Mouse (Mus musculus) right cerebral cortex, adult 2 months (tissue): Measurements from ENCODE around the gene Gm13276.
A peak's percentile ranks its signal among the peaks of the same experiment; 100 is the strongest.
"Not testable (repeated sequence)": the region's sequence is repeated elsewhere in the genome, so short reads cannot be mapped to it uniquely, and the experiment has no call there.

Experiments used
- DNase-seq, 2 experiments: peaks; one replicate each; pipeline ENCODE4 v3.0.0; 2021 to 2022; ENCODE audit warnings: low spot score in 2 of 2

Gene Gm13276

DNA sequence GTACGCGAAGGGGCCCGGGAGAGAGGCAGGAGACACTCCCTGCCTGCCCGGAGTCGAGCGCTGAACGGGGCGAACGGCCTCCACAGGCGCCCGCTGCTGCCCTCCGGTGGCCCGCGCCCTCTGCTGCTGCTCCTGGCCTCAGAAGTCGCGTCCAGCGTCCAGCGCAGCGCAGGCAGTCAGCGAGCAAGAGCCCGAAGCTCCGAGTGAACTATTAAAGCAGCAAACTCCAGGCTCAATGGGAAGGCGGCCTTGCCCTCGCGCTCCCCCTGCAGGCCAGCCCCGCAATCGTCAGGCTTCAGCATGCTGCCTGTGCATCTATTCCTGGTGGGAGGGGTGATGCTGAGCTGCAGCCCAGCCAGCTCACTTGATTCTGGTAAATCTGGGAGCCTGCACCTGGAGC lies at the start of gene Gm13276:
Gm13276 (plus strand) TSS at position 301 of the 400 bp plus-strand sequence.
- not testable (repeated sequence) for DNase-seq

DNA sequence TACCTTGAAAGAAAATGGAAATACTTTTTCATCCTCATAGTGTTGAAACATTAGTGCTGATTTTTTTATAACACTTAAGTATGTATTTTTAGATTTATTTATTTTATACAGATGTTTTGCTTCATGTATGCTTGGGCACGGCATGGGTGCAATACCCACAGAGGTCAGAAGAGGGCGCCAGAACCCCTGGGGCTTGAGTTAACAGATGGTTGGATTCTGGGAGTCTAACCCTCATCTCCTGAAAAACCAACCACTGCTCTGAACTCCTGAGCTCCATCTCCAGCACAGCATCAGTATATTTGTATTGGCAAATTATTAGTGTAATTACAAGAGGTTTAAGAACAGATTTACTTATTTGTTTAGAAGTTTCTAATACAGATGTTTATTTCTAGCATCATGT lies 47.0 kb upstream of the Gm13276 start:
- peak; percentile 44 to 53 for DNase-seq

DNA sequence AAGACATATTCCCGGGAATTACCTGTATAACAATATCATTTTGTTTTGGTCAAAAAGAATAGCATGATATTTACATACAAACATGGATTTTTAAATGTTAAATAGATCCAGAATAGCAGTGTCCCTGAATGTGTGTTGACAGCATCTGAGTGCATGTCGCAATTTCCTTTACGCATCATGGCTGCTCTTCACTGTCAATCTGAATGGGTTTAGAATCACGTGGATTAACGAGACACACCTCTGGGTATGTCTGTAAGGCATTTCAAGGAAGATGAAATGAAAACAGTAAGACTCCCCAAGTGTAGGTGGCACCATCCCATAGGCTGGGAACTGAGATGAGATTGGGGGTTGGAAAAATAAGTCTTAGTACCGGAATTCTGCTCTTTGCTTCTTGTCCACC lies 46.5 kb upstream of the Gm13276 start:
- no peak for DNase-seq

DNA sequence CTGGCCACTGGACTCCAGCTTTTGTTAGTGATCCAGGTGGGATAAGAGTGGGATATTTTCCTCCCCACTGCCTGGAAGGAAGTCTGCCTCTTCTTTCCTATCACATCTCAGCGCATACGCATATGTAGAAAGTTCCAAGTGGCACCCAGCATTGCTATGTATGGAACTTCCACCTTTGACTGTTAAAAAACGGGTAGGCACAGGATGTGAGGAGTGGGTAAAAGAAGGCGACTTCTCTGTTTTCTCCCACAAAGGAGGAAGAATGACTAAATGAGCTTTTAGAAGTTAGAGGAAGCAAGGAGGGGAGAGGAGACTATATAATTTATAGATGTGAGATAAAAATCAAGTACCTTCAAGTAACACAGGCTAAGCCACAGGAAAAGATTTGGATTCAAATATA lies 44.1 kb upstream of the Gm13276 start:
- no peak for DNase-seq

DNA sequence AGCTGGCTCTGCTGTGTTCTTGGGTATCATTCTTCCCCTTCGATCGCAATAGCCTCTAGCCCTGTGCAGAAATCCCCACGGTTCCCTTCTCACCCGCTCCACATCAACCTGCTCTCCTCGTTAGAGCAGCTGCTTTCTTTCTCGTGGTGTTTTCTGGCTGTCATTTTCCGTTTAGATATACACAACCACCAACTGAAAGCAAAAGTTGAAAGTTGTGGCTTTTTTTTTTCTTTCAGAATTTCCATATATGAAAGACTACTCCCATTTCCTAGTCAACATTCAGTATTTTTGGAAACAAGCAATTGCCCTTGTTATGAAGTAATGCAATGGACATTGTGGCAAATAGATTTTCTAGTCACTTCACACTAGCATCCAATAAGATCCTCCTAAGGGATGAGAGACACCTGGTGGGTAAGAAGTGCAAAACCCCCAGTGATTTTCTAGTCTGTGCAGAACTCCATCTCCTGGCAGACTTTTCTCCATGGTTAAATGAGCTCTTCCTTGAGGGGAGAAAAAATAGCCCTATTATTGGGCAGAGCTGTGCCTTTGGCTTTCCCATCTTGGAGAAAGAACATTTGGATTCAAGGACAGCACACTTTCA lies 42.6 kb upstream of the Gm13276 start:
- no peak for DNase-seq

DNA sequence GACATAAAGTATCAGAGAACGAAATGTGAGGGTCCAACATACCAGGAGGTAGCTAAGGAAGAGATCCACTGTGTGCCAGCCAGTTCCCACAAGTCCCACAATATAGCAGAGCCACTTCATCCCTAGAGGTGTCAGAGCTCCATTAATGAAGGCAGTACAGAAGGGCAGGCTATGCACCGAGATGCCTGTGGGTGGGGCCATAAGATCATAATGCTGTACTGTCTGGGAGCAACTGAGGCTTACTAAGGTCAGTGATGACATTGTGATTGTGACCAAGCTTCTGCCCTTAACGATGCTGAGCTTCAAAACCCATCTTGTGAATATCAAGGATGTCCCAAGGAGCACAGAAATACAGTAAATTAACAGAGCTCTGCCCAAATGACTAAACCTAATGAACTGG lies 41.3 kb upstream of the Gm13276 start:
- DNase-seq, result no peak

DNA sequence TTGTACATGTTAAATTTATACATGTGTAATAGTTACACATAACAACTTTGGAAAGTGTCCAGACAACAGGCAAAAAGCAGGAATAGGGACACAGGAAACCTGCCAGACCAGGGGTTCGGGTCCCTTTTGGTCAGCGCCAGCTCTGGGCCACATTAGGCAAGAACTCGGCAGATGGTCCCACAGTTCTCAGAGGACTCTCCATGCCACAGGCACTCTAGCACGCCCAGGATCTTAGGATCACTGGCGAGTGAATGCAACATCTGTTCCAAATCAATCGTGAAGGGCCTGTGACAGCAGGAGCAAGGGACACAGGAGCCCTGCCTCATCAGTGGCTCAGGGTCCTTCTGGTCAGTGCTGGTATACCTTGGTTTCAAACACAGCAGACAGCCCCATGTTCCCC lies 35.6 kb upstream of the Gm13276 start:
- no peak for DNase-seq

DNA sequence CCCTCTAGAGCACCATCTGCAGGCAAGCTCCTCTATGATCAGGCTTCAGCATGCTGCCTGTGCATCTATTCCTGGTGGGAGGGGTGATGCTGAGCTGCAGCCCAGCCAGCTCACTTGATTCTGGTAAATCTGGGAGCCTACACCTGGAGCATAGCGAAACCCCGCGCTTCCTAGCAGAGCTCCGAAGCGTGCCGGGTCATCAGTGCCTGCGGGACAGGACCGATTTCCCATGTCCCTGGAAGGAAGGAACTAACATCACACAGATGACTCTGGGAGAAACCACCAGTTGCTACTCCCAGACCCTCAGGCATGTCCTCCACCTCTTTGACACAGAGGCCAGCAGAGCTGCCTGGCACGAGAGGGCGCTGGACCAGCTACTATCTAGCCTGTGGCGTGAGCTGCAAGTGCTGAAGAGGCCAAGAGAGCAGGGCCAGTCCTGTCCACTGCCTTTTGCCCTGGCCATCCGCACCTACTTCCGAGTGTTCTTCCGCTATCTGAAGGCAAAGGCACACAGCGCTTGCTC lies 30.6 kb upstream of the Gm13276 start, which contains the start of gene Gm13271:
Gm13271 (plus strand) TSS at position 51 of the 523 bp plus-strand sequence.
- DNase-seq, result peak; percentile 54 to 68

DNA sequence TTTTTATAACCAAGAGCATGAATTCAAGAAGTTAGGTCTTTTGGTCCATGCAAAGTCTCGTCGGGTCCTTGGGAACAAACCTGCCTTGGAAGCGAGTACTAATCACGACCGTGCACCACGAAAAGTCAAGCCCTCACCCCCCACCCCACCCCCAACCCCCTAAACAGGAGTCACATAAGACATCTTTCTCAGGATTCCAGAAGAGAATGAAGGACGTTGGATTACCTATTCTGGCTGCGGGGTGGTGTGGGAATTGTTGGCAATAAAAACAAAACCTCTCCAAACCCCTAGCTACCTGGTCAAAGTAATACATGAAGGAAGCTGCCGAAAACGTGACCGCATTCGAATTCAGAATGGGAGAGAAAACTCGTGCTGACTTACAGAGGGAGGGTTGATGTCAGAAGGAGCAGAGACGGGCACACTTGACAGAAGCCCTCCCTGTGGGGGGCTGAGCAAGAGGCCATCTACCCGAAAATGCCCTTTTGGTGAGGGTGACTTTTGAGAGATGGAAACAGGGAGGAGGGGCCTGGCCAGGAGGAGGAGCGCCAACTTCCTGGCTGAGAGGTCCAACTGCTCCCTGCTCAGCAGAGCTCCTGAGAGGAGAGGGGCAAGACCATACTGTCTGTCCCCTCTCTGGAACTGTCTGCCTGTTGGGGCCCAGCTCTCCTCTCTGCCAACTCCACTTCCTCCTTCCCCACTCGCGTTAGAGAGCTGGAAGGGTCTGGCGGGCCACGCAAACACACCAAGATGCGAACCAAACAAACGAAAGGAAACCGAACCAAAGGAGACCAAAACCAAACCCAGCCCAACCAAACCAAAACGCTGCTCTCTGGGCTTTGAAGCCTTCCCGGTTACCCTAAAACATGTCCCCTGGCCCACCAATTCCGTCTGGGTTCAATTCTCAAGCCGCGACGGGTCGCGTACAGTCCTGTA lies 28.7 kb upstream of the Gm13276 start:
- DNase-seq, result not testable (repeated sequence)

DNA sequence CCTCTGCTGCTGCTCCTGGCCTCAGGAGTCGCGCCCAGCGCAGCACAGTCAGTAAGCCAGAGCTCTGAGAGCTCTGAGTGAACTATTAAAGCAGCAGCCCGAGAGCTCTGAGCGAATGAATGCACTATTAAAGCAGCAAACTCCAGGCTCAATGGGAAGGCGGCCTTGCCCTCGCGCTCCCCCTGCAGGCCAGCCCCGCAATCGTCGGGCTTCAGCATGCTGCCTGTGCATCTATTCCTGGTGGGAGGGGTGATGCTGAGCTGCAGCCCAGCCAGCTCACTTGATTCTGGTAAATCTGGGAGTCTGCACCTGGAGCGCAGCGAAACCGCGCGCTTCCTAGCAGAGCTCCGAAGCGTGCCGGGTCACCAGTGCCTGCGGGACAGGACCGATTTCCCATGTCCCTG lies 27.9 kb upstream of the Gm13276 start:
- DNase-seq, result peak; percentile 92 to 95

DNA sequence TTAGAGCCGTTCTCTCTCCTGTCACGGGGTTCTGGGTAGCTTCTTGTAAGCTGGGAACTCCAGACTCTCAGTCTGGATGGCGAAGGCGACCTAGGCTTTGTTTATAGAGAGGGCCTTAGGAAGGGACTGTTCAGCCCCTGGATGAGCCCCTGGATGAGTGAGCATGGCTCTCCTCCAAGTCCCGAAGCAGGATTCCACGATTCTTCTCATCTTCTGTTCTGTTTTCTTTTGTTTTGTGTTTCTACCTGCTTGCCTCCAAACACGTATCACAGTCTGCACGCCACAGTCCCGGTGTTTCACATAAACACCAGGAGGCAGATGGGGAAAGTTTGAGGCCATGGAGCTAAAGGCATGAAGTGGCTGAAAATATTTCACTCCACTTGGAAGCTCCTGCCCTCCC lies 26.8 kb upstream of the Gm13276 start:
- DNase-seq, result not testable (repeated sequence)

DNA sequence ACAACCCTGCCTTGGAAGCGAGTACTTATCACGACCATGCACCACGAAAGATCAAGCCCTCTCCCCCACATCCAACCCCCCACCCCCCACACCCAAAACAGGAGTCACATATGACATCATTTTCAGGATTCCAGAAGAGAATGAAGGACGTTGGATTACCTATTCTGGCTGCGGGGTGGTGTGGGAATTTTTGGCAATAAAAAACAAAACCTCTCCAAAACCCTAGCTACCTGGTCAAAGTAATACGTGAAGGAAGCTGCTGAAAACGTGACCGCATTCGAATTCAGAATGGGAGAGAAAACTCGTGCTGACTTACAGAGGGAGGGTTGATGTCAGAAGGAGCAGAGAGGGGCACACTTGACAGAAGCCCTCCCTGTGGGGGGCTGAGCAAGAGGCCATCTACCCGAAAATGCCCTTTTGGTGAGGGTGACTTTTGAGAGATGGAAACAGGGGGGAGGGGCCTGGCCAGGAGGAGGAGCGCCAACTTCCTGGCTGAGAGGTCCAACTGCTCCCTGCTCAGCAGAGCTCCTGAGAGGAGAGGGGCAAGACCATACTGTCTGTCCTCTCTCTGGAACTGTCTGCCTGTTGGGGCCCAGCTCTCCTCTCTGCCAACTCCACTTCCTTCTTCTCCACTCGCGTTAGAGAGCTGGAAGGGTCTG lies 25.8 kb upstream of the Gm13276 start, which contains the start of gene Gm13283:
Gm13283 (plus strand) TSS at position 510 of the 659 bp plus-strand sequence.
- peak in 1 of 2 experiments; percentile 29 for DNase-seq

DNA sequence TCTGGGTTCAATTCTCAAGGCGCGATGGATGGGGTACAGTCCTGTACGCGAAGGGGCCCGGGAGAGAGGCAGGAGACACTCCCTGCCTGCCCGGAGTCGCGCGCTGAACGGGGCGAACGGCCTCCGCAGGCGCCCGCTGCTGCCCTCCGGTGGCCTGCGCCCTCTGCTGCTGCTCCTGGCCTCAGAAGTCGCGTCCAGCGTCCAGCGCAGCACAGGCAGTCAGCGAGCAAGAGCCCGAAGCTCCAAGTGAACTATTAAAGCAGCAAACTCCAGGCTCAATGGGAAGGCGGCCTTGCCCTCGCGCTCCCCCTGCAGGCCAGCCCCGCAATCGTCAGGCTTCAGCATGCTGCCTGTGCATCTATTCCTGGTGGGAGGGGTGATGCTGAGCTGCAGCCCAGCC lies 25.1 kb upstream of the Gm13276 start:
- peak; percentile 32 to 36 for DNase-seq

DNA sequence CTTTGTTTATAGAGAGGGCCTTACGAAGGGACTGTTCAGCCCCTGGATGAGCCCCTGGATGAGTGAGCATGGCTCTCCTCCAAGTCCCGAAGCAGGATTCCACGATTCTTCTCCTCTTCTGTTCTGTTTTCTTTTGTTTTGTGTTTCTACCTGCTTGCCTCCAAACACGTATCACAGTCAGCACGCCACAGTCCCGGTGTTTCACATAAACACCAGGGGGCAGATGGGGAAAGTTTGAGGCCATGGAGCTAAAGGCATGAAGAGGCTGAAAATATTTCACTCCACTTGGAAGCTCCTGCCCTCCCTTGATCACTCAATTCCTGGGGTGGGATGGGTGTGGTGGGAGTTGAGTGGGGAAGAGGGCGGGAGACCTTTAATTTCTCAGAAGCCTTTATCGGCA lies 23.7 kb upstream of the Gm13276 start:
- DNase-seq, result peak; percentile 48 to 69

DNA sequence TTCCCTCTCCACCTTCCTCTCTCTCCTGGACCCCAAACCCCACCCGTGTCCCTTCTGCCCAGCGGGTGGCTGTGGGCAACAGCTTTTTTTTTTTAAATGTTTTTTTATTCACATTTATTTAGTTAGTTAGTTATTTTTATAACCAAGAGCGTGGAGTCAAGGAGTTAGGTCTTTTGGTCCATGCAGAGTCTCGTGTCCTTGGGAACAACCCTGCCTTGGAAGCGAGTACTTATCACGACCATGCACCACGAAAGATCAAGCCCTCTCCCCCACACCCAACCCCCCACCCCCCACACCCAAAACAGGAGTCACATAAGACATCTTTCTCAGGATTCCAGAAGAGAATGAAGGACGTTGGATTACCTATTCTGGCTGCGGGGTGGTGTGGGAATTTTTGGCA lies 23.2 kb upstream of the Gm13276 start:
- not testable (repeated sequence) for DNase-seq

DNA sequence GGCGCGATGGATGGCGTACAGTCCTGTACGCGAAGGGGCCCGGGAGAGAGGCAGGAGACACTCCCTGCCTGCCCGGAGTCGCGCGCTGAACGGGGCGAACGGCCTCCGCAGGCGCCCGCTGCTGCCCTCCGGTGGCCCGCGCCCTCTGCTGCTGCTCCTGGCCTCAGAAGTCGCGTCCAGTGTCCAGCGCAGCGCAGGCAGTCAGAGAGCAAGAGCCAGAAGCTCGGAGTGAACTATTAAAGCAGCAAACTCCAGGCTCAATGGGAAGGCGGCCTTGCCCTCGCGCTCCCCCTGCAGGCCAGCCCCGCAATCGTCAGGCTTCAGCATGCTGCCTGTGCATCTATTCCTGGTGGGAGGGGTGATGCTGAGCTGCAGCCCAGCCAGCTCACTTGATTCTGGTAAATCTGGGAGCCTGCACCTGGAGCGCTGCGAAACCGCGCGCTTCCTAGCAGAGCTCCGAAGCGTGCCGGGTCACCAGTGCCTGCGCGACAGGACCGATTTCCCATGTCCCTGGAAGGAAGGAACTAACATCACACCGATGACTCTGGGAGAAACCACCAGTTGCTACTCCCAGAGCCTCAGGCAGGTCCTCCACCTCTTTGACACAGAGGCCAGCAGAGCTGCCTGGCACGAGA lies 22.0 kb upstream of the Gm13276 start:
- peak; percentile 5 to 18 for DNase-seq

DNA sequence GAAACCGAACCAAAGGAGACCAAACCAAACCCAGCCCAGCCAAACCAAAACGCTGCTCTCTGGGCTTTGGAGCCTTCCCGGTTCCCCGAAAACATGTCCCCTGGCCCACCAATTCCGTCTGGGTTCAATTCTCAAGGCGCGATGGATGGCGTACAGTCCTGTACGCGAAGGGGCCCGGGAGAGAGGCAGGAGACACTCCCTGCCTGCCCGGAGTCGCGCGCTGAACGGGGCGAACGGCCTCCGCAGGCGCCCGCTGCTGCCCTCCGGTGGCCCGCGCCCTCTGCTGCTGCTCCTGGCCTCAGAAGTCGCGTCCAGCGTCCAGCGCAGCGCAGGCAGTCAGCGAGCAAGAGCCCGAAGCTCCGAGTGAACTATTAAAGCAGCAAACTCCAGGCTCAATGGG lies 12.0 kb upstream of the Gm13276 start, which contains the start of gene Gm13290:
Gm13290 (plus strand) TSS at position 301 of the 400 bp plus-strand sequence.
- not testable (repeated sequence) for DNase-seq

DNA sequence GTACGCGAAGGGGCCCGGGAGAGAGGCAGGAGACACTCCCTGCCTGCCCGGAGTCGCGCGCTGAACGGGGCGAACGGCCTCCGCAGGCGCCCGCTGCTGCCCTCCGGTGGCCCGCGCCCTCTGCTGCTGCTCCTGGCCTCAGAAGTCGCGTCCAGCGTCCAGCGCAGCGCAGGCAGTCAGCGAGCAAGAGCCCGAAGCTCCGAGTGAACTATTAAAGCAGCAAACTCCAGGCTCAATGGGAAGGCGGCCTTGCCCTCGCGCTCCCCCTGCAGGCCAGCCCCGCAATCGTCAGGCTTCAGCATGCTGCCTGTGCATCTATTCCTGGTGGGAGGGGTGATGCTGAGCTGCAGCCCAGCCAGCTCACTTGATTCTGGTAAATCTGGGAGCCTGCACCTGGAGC lies 8.9 kb upstream of the Gm13276 start, which contains the start of gene Gm13289:
Gm13289 (plus strand) TSS at position 301 of the 400 bp plus-strand sequence.
- not testable (repeated sequence) for DNase-seq

DNA sequence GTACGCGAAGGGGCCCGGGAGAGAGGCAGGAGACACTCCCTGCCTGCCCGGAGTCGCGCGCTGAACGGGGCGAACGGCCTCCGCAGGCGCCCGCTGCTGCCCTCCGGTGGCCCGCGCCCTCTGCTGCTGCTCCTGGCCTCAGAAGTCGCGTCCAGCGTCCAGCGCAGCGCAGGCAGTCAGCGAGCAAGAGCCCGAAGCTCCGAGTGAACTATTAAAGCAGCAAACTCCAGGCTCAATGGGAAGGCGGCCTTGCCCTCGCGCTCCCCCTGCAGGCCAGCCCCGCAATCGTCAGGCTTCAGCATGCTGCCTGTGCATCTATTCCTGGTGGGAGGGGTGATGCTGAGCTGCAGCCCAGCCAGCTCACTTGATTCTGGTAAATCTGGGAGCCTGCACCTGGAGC lies 6.0 kb upstream of the Gm13276 start, which contains the start of gene Gm13272:
Gm13272 (plus strand) TSS at position 301 of the 400 bp plus-strand sequence.
- DNase-seq, result not testable (repeated sequence)

DNA sequence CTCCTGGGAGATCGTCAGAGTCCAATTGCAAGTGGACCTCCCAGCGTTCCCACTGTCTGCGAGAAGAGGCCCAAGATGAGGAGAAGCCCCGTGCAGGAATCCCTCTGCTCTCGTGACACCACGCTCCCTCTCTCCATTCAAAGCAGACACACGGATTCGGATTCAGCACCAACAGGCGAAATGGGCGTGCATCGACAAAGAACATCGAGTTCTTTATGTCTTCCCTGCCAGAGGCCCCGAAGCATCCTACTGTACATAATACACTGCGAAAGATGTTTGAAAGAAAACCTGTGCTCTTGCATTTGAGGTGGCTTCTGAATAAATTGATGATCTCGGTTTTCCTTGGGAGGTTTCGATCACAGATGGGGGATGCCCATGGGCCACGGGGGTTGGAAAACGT lies 5.2 kb upstream of the Gm13276 start:
- DNase-seq, result not testable (repeated sequence)

DNA sequence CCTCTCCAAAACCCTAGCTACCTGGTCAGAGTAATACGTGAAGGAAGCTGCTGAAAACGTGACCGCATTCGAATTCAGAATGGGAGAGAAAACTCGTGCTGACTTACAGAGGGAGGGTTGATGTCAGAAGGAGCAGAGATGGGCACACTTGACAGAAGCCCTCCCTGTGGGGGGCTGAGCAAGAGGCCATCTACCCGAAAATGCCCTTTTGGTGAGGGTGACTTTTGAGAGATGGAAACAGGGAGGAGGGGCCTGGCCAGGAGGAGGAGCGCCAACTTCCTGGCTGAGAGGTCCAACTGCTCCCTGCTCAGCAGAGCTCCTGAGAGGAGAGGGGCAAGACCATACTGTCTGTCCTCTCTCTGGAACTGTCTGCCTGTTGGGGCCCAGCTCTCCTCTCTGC lies 3.7 kb upstream of the Gm13276 start, which contains the start of gene Ifnz:
Ifnz (plus strand) TSS at position 301 of the 400 bp plus-strand sequence.
- not testable (repeated sequence) for DNase-seq
